Mouse (Mus musculus): Measurements from ENCODE around the gene Zfp804a. TPM values are rescaled to one million over a fixed set of nuclear protein-coding genes. Genes with fewer than 3 reads are reported as not detected.

Gene Zfp804a
- polyA plus RNA-seq, 1 experiment from 2014 or later, result 0.48 TPM

- no peaks in the 10 kb centered on the region for H3K4me1 ChIP-seq (ENCODE audit: control insufficient read depth, insufficient read depth, low read length)
- 90% methylated on average over 6 of the region's 6 CpGs for WGBS
- H3K4me2 ChIP-seq (ENCODE audit: low read depth, severe bottlenecking), result no peak overlapping the region
- no peak overlapping the region for H3K9ac ChIP-seq (ENCODE audit: low read length)
- no peaks in the 10 kb centered on the region for H3K27me3 ChIP-seq (ENCODE audit: control insufficient read depth, insufficient read depth, low read length)
- no peak for DNase-seq (ENCODE audit: low spot score)
- no peak overlapping the region for H3K27ac ChIP-seq (replicated peaks; ENCODE audit: low read depth, low read length)
- H3K4me3 ChIP-seq (ENCODE audit: low read depth, low read length), result no peak overlapping the region
- H3K36me3 ChIP-seq (ENCODE audit: control insufficient read depth, insufficient read depth, low read length), result no peaks in the 10 kb centered on the region
- no peaks in the 10 kb centered on the region for H3K9me3 ChIP-seq (ENCODE audit: control insufficient read depth, low read length)
- no peak for ATAC-seq (ENCODE audit: insufficient number of reproducible peaks, low FRiP score, low TSS enrichment, low read depth)
These were observed 25.4 kb downstream of the Zfp804a start for GRCm38 (mm10) chr2:82078287-82078994.

GRCm38 (mm10) chr2:82080678-82081077 lies 27.7 kb downstream of the Zfp804a start:
- H3K27me3 ChIP-seq (ENCODE audit: control insufficient read depth, insufficient read depth, low read length), result no peaks in the 10 kb centered on the region
- ATAC-seq (ENCODE audit: insufficient number of reproducible peaks, low FRiP score, low TSS enrichment, low read depth) (no peak), DNase-seq (ENCODE audit: low spot score) (no peak)
- no peaks in the 10 kb centered on the region for H3K9me3 ChIP-seq (ENCODE audit: control insufficient read depth, low read length)
- WGBS, result 79% methylated on average over 4 of the region's 4 CpGs
- no peak overlapping the region for H3K4me2 ChIP-seq (ENCODE audit: low read depth, severe bottlenecking)
- H3K4me1 ChIP-seq (ENCODE audit: control insufficient read depth, insufficient read depth, low read length), result no peaks in the 10 kb centered on the region
- no peaks in the 10 kb centered on the region for H3K36me3 ChIP-seq (ENCODE audit: control insufficient read depth, insufficient read depth, low read length)
- no peak overlapping the region for H3K9ac ChIP-seq (ENCODE audit: low read length)
- no peak overlapping the region for H3K27ac ChIP-seq (replicated peaks; ENCODE audit: low read depth, low read length)
- H3K4me3 ChIP-seq (ENCODE audit: low read depth, low read length), result no peak overlapping the region

GRCm38 (mm10) chr2:82113148-82113547 lies 60.1 kb downstream of the Zfp804a start:
- Histone ChIP-seq H3K9ac (ENCODE audit: low read length) (no peak overlapping the region), H3K4me3 (ENCODE audit: low read depth, low read length) (no peak overlapping the region), H3K27me3 (ENCODE audit: control insufficient read depth, insufficient read depth, low read length) (no peaks in the 10 kb centered on the region), H3K36me3 (ENCODE audit: control insufficient read depth, insufficient read depth, low read length) (no peaks in the 10 kb centered on the region), H3K27ac (replicated peaks; ENCODE audit: low read depth, low read length) (no peak overlapping the region), H3K9me3 (ENCODE audit: control insufficient read depth, low read length) (no peaks in the 10 kb centered on the region), H3K4me1 (ENCODE audit: control insufficient read depth, insufficient read depth, low read length) (no peaks in the 10 kb centered on the region), H3K4me2 (ENCODE audit: low read depth, severe bottlenecking) (no peak overlapping the region)
- ATAC-seq (ENCODE audit: insufficient number of reproducible peaks, low FRiP score, low TSS enrichment, low read depth) (no peak), DNase-seq (ENCODE audit: low spot score) (no peak)
- 81% methylated on average over 1 of the region's 1 CpGs for WGBS

- Histone ChIP-seq H3K36me3 (ENCODE audit: control insufficient read depth, insufficient read depth, low read length) (no peaks in the 10 kb centered on the region), H3K4me2 (ENCODE audit: low read depth, severe bottlenecking) (no peak overlapping the region), H3K4me1 (ENCODE audit: control insufficient read depth, insufficient read depth, low read length) (no peaks in the 10 kb centered on the region), H3K27me3 (ENCODE audit: control insufficient read depth, insufficient read depth, low read length) (no peaks in the 10 kb centered on the region), H3K4me3 (ENCODE audit: low read depth, low read length) (no peak overlapping the region), H3K9ac (ENCODE audit: low read length) (no peak overlapping the region), H3K9me3 (ENCODE audit: control insufficient read depth, low read length) (no peaks in the 10 kb centered on the region), H3K27ac (replicated peaks; ENCODE audit: low read depth, low read length) (no peak overlapping the region)
- 77% methylated on average over 2 of the region's 2 CpGs for WGBS
- no peak for DNase-seq (ENCODE audit: low spot score)
- no peak for ATAC-seq (ENCODE audit: insufficient number of reproducible peaks, low FRiP score, low TSS enrichment, low read depth)
These were observed 60.6 kb downstream of the Zfp804a start for GRCm38 (mm10) chr2:82113650-82114049.

GRCm38 (mm10) chr2:82119577-82119976 lies 66.6 kb downstream of the Zfp804a start:
- Histone ChIP-seq H3K9me3 (ENCODE audit: control insufficient read depth, low read length) (no peaks in the 10 kb centered on the region), H3K36me3 (ENCODE audit: control insufficient read depth, insufficient read depth, low read length) (no peaks in the 10 kb centered on the region), H3K4me2 (ENCODE audit: low read depth, severe bottlenecking) (no peak overlapping the region), H3K27me3 (ENCODE audit: control insufficient read depth, insufficient read depth, low read length) (no peaks in the 10 kb centered on the region), H3K9ac (ENCODE audit: low read length) (no peak overlapping the region), H3K27ac (replicated peaks; ENCODE audit: low read depth, low read length) (no peak overlapping the region), H3K4me1 (ENCODE audit: control insufficient read depth, insufficient read depth, low read length) (no peaks in the 10 kb centered on the region), H3K4me3 (ENCODE audit: low read depth, low read length) (no peak overlapping the region)
- 58% methylated on average over 2 of the region's 2 CpGs for WGBS
- no peak for DNase-seq (ENCODE audit: low spot score)
- ATAC-seq (ENCODE audit: insufficient number of reproducible peaks, low FRiP score, low TSS enrichment, low read depth), result no peak

- H3K36me3 ChIP-seq (ENCODE audit: control insufficient read depth, insufficient read depth, low read length), result no peaks in the 10 kb centered on the region
- H3K9ac ChIP-seq (ENCODE audit: low read length), result no peak overlapping the region
- DNase-seq (ENCODE audit: low spot score) (no peak), ATAC-seq (ENCODE audit: insufficient number of reproducible peaks, low FRiP score, low TSS enrichment, low read depth) (no peak)
- 87% methylated on average over 2 of the region's 2 CpGs for WGBS
- no peaks in the 10 kb centered on the region for H3K4me1 ChIP-seq (ENCODE audit: control insufficient read depth, insufficient read depth, low read length)
- H3K27ac ChIP-seq (replicated peaks; ENCODE audit: low read depth, low read length), result no peak overlapping the region
- H3K9me3 ChIP-seq (ENCODE audit: control insufficient read depth, low read length), result no peaks in the 10 kb centered on the region
- no peak overlapping the region for H3K4me2 ChIP-seq (ENCODE audit: low read depth, severe bottlenecking)
- H3K27me3 ChIP-seq (ENCODE audit: control insufficient read depth, insufficient read depth, low read length), result no peaks in the 10 kb centered on the region
- no peak overlapping the region for H3K4me3 ChIP-seq (ENCODE audit: low read depth, low read length)
These were observed 125.7 kb downstream of the Zfp804a start for GRCm38 (mm10) chr2:82178693-82179092.

GRCm38 (mm10) chr2:82181010-82181409 lies 128.0 kb downstream of the Zfp804a start:
- WGBS, result 96% methylated on average over 1 of the region's 1 CpGs

GRCm38 (mm10) chr2:82199901-82200300 lies 146.9 kb downstream of the Zfp804a start:
- ATAC-seq (ENCODE audit: insufficient number of reproducible peaks, low FRiP score, low TSS enrichment, low read depth), result no peak
- DNase-seq (ENCODE audit: low spot score), result no peak
- 91% methylated on average over 5 of the region's 5 CpGs for WGBS
- Histone ChIP-seq H3K9ac (ENCODE audit: low read length) (no peak overlapping the region), H3K4me1 (ENCODE audit: control insufficient read depth, insufficient read depth, low read length) (no peaks in the 10 kb centered on the region), H3K27me3 (ENCODE audit: control insufficient read depth, insufficient read depth, low read length) (no peaks in the 10 kb centered on the region), H3K36me3 (ENCODE audit: control insufficient read depth, insufficient read depth, low read length) (no peaks in the 10 kb centered on the region), H3K4me3 (ENCODE audit: low read depth, low read length) (no peak overlapping the region), H3K27ac (replicated peaks; ENCODE audit: low read depth, low read length) (no peak overlapping the region), H3K4me2 (ENCODE audit: low read depth, severe bottlenecking) (no peak overlapping the region), H3K9me3 (ENCODE audit: control insufficient read depth, low read length) (no peaks in the 10 kb centered on the region)

More at GRCm38 (mm10) chr2:82181010-82181409, 128.0 kb downstream of the Zfp804a start:
- no peaks in the 10 kb centered on the region for H3K27me3 ChIP-seq (ENCODE audit: control insufficient read depth, insufficient read depth, low read length)
- H3K4me2 ChIP-seq (ENCODE audit: low read depth, severe bottlenecking), result no peak overlapping the region
- no peaks in the 10 kb centered on the region for H3K9me3 ChIP-seq (ENCODE audit: control insufficient read depth, low read length)
- ATAC-seq (ENCODE audit: insufficient number of reproducible peaks, low FRiP score, low TSS enrichment, low read depth) (no peak), DNase-seq (ENCODE audit: low spot score) (no peak)
- no peak overlapping the region for H3K27ac ChIP-seq (replicated peaks; ENCODE audit: low read depth, low read length)
- H3K36me3 ChIP-seq (ENCODE audit: control insufficient read depth, insufficient read depth, low read length), result no peaks in the 10 kb centered on the region
- no peak overlapping the region for H3K4me3 ChIP-seq (ENCODE audit: low read depth, low read length)
- no peak overlapping the region for H3K9ac ChIP-seq (ENCODE audit: low read length)
- no peaks in the 10 kb centered on the region for H3K4me1 ChIP-seq (ENCODE audit: control insufficient read depth, insufficient read depth, low read length)

GRCm38 (mm10) chr2:82200616-82201015 lies 147.6 kb downstream of the Zfp804a start:
- DNase-seq (ENCODE audit: low spot score) (no peak), ATAC-seq (ENCODE audit: insufficient number of reproducible peaks, low FRiP score, low TSS enrichment, low read depth) (no peak)
- no peaks in the 10 kb centered on the region for H3K4me1 ChIP-seq (ENCODE audit: control insufficient read depth, insufficient read depth, low read length)
- no peak overlapping the region for H3K27ac ChIP-seq (replicated peaks; ENCODE audit: low read depth, low read length)
- no peaks in the 10 kb centered on the region for H3K36me3 ChIP-seq (ENCODE audit: control insufficient read depth, insufficient read depth, low read length)
- H3K9ac ChIP-seq (ENCODE audit: low read length), result no peak overlapping the region
- no peak overlapping the region for H3K4me2 ChIP-seq (ENCODE audit: low read depth, severe bottlenecking)
- H3K9me3 ChIP-seq (ENCODE audit: control insufficient read depth, low read length), result no peaks in the 10 kb centered on the region
- no peaks in the 10 kb centered on the region for H3K27me3 ChIP-seq (ENCODE audit: control insufficient read depth, insufficient read depth, low read length)
- no peak overlapping the region for H3K4me3 ChIP-seq (ENCODE audit: low read depth, low read length)
- 61% methylated on average over 5 of the region's 5 CpGs for WGBS
